Mouse (Mus musculus): Measurements from ENCODE around the gene Fcrlb.

Gene Fcrlb

GRCm38 (mm10) chr1:170868107-170868904 lies 44.4 kb downstream of the Fcrlb start:
- DNase-seq (ENCODE audit: low read depth, low spot score): peak; percentile 88

GRCm38 (mm10) chr1:170867691-170868105 lies 45.0 kb downstream of the Fcrlb start, which contains the start of gene Atf6:
Gene Atf6, minus strand, starts transcription at chr1:170867771.
- peak; percentile 93 for DNase-seq (ENCODE audit: low read depth, low spot score)

GRCm38 (mm10) chr1:170866992-170867690 lies 45.6 kb downstream of the Fcrlb start:
- DNase-seq (ENCODE audit: low read depth, low spot score): no peak

DNA sequence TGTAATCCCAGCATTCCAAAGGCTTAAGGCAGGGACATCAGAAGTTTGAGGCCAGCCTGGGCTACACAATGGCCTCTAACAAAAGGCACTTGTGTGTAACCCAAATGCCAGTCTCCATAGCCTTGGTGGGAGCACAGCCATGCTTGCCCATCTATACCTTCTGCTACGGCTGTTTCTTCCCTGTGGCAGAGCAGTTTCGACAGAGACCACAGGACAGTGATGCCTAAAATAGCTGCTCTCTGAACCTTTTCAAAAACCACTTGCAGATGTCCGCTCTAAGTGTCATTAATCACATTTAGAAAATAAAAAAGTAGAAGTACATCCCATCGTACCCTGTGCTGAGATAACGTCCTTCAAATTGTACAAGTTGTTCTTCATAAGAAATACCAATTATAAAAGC lies 47.3 kb downstream of the Fcrlb start:
- DNase-seq (ENCODE audit: low read depth, low spot score): no peak

DNA sequence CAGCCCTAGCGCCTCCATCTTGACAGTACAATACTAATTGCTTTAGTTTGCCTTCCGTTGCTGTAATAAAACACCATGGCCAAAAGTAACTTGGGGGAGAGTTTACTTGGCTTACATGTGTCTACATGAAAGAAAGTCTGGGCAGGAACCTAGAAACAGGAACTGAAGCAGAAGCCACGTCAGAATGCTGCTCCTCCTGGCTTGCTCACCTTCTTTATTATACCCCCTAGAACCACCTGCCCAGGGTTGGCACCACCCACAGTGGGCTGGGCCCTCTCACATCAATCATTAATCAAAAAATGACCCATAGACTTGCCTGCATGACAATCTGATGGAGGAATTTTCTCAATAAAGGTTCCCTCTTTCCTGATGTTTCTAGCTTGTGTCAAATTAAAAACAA lies 48.0 kb downstream of the Fcrlb start:
- no peak for DNase-seq (ENCODE audit: low read depth, low spot score)

DNA sequence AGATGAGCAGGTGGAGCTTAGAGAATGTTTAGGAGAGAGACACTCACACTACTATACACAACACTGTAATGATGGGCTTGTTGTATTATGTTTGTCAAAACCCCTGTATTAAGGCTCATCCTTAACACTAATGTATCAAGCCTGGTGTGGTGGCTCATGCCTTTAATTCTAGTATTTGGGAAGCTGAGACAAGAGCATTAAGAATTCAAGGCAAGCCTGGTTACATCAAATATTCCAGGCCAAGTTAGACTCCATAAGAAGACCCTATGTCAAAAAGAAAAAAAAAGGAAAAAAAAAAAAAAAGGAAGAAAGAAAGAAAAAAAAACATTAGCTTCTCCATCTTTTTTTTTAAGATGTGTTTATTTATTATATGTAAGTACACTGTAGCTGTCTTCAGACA lies 48.5 kb downstream of the Fcrlb start:
- DNase-seq (ENCODE audit: low read depth, low spot score): no peak

- no peak for DNase-seq (ENCODE audit: low read depth, low spot score)
Observed at GRCm38 (mm10) chr1:170863033-170863432, 49.7 kb downstream of the Fcrlb start.

DNA sequence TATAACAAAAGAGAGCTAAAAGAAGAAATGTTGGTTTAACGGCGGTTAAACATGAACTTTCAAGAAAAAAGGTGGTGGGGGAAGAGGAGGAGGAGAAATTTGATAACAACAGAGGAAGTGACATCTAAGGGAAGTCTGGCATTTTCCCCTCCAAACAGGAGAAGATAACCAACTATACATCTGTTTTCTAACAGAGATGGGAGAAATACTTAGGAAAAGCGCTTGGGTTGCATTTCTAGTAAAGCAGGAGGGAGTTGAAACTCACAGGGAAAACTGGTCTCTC lies 50.4 kb downstream of the Fcrlb start:
- no peak for DNase-seq (ENCODE audit: low read depth, low spot score)

- DNase-seq (ENCODE audit: low read depth, low spot score): no peak
Observed at GRCm38 (mm10) chr1:170861671-170862434, 50.9 kb downstream of the Fcrlb start.

- no peak for DNase-seq (ENCODE audit: low read depth, low spot score)
Observed at GRCm38 (mm10) chr1:170858872-170859271, 53.9 kb downstream of the Fcrlb start.

DNA sequence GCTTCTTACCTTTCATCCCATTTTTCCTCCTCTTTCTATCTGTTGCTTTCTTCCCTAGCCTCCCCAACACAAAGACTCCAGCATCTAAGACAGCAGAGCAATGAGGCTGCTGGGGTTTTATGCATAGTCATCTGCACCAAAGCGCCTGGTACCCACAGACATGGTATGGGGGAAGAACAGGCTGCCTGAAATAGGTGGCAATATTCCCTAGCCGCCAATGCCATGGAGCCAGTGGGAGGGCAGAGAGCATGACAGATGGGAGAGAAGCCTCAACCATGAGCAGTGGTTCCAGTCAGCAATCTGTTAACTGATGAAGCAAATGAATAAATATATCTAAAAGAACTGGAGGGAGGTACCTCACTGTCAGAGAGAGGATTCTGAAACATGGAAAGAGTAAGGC lies 55.4 kb downstream of the Fcrlb start:
- no peak for DNase-seq (ENCODE audit: low read depth, low spot score)

All from mesoderm, embryonic 11.5 days (tissue).